Mouse (Mus musculus): ENCODE data around the gene Ndufa8. TPM values are rescaled to one million over a fixed set of nuclear protein-coding genes. Genes with fewer than 3 reads are reported as not detected.

Ndufa8 gene
- total RNA-seq, 4 experiments from 2014 or later: 173 to 188 (median 186) TPM

DNA sequence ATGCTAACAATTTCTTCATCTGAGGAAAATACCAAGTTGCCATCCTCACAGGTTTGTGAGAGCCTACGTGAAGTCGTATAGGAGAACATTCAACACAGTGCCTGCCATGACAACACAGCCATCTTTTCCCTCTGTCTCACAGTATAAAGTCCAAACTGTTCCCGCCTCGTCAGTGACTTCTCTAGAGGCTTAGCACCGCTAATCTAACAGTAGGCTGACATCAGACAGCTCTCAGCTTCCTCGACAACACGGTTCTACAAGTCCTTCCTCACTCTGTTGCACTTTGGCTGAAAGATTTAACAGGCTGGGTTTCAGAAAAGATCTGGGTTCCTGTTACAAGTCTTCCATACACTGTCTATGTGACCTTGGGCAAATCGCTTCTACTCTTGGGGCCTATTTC is 1.0 kb downstream of the Ndufa8 start:
- DNase-seq (ENCODE audit: low spot score in 2 of 2): no peak

DNA sequence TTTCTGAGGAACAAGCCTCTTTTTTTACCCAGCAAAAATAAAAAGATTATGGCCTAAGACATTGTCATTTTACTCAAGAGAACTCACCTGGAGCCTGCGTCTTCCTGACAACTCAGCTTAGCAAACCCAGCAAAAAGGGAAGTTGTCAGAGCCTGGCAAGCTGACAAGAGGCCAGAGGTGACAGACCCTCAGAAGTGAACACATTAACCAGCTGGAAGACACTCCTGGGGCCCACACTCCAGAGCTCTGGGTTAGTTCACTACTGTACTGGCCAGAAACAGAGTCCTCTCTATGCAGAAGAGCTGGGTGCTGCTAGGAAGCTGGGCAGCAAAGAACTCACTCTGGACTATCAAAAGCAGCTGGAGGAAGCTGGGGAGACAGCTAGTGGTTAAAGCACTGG is 8.3 kb downstream of the Ndufa8 start:
- no peak for DNase-seq (ENCODE audit: low spot score in 2 of 2)

DNA sequence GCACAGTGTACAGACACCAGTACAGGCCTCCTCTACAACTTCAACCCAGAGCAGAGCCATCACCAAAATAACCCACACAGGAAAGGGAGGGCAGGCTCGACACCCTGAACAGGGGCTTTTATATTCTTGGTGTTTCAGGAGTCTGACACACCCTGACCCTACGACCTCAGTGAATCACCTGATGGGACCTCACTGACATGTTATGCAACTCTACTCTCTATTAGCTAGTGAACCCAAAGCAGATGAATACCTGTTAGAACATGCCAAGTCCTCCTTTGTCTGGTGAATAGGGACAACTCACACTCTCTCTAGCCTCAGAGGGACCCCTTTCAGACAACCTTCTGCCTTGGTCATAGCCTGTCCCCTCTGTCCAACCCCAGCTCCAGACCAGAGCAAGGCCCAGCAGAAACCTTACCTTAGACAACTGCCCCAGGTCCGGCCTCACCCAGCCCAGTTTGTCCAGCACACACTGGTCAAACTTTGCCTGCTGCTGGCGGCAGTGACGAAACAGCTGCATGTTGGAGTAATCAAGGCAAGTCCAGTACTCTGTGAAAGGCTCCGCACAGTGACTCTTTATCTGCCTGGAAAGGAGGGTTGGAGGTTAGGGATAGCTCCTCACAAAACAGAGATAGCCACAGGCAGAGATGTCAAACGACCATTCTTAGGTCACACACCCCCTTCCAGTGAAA is 9.8 kb downstream of the Ndufa8 start:
- no peak for DNase-seq (ENCODE audit: low spot score in 2 of 2)

DNA sequence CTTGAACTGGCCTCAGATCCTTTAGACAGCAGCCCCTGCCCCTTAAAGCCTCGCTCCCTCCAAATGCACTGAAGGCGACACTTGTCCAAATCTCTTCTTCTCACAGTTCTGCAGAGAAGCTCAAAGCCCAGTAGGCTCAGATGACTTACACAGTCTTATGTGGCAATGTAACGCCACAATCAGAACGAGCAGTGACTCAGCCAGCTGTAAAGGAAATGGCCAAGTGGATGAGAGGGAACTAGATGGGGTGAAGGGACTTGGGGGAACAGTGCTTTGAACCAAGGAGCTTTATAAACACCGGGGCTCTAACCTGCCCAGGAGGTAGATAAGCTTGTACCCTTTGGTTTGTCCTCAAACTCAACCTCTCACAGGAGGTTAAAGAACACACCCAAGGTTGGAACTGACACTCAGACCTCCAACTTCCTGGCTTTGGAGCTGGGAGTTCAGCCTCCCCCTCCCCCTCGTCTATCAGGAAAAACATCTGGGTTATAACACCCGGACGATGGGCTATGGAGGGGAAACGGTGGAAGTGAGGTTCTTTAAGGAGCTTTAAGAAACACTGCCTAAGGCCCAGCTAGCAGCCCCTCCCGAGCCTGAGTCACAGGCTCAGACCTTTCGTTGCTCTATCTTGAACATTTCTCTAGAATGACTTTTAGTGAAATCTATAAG is 13.7 kb downstream of the Ndufa8 start:
- DNase-seq (ENCODE audit: low spot score in 2 of 2): no peak

DNA sequence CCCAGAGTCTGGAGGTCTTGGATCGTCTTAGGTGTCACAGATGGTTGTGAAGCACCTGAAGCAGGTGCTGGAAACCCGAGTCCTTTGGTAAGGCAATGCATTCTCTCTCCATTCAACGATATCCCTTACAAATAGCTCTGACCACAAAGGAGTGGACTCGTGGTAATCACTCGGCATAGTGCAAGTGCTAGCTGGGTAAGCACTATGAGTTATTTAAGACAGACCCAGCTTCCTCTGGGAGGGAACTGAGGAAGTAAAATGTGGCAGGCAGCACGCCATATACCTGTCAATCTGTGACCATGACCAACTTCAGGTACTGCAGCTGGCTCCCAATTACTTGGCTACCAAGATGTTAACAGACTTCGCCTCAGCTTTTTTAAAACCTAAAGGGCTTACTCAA is 14.3 kb downstream of the Ndufa8 start:
- no peak for DNase-seq (ENCODE audit: low spot score in 2 of 2)

DNA sequence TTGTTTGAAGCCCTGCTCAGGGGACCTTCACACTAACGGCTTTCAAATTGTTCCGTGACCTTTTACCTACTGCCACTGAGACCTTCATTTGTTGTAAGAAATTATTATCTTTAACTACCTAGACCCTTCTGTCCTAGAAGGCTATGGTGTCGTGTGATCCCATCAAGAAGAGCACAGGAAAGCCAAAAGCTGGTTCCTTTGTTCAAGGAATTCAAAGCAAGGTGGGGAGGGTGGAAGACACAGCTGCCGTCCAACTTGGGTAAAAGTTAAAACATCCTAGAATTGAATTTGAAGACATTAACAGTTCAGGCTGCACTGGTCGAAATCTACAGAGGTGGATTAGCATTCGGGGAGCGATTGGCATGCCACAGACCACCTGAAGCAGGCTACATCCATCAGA is 15.2 kb downstream of the Ndufa8 start:
- DNase-seq (ENCODE audit: low spot score in 2 of 2): no peak

DNA sequence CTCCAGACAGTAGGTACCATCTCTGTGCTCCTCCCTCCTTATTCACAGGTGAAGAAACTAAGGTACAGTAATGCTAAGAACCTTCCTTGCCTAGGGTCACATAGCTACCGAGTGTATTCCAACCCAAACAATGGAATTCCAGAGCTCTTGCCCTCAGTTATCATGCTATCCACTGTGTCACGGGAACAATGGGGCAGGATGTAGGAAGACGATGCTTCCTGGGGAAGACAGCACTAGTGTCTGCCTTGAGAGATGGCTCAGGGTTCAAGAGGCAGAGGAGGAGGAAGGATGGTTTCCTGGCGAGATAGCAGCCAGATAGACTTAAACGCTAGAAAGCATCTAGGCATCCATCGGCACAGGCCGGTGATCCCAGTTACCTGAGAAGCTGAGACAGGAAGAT is 16.3 kb downstream of the Ndufa8 start:
- DNase-seq (ENCODE audit: low spot score in 2 of 2): no peak

DNA sequence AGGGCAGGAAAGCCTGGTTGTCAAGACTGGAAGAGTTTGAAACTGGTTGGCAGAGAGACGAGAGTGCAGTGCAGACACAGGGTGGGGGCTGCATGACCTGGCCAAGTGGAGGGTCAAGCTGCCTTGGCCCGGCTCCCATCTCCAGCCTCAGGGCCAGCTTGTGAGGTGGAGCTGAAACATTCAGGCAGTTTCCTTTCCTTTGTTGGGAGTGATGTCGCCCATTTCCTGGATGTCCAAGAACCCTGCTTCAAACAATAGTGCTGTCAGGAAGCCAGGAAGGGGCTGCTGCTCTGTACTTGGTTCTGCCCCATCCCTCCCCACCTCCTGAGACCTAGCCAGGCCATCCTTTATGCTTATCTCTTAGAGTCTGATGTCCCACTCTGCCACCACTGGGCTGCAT is 25.9 kb downstream of the Ndufa8 start:
- no peak for DNase-seq (ENCODE audit: low spot score in 2 of 2)

DNA sequence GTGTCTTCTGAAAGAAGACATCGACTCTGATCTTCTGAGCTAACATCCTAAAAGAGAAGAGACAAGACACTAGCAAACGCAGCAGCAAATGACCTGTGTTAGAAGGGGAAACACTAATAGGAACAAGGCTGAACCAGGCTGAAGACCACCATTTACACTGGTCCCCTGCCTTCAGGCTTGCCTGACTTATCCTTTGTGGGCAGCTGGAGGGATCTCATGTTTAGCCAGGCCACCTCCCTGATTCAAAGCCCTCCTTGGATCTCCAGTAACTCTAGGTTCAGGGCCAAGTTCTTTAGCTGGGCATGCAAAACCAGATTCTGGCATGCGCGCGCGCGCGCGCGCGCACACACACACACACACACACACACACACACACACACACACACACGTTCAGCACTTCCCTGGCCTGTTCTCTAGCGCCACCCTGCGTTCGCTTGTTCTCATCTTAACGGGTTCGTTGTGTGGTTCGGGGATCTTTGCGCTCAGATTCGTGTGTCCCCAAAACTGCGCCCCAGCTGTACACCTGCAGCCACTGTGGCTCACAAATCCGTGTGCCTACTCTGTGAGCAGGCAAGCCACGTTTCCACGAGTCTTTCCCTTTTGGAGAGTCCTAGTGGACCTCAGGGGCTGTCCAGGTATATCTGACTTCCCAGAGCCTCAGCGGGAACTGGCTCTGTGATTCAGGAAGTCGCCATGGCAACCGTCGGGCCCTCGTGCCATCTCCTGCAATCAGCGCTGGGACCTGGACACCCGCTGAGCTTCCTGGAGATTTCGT is 27.6 kb downstream of the Ndufa8 start:
- peak; percentile 61 to 69 for DNase-seq (ENCODE audit: low spot score in 2 of 2)

DNA sequence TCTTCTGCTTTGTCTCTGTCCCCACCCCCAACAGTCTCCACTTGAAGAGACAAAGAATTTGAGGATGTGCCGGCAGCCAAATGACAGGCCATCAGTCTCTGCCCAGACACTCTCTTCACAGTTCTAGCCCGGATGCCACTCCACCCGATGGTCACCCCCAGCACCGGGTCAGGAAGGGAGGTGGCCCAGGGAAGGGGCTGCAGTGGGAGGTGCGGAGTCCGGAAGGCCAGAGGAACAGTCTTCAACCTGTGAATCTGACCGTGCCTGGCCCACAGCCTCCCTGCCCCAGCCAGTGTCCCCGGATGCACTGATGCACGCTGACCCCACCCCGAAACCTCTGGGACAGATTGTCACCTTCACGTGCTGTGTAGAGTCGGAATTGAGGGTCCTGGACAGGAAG is 36.2 kb downstream of the Ndufa8 start:
- no peak for DNase-seq (ENCODE audit: low spot score in 2 of 2)

DNA sequence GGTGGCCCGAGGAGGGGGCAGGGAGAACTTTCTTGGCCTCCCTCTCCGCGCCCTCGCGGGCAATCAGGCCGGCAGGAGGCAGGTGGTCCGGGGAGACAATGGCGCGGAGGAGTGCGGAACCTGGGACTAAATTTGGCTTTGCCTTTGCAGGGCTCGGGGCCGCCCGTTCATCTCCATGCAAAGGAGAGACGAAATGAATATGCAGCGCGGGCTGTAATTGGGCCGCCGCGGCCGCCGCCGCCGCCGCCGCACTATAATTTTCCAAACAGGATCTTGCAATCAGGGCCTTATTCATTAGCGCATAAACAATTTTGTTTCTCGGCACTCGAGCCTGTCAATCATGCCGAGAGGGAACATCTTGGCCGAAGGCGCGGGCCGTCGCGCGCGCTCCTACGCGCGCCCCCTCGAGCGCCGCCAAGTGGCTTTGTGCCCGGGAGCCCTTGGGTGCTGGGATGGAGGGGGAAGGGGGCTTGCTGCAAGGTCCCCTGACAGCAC is 37.8 kb downstream of the Ndufa8 start:
- DNase-seq (ENCODE audit: low spot score in 2 of 2): peak in 1 of 2 experiments; percentile 59

DNA sequence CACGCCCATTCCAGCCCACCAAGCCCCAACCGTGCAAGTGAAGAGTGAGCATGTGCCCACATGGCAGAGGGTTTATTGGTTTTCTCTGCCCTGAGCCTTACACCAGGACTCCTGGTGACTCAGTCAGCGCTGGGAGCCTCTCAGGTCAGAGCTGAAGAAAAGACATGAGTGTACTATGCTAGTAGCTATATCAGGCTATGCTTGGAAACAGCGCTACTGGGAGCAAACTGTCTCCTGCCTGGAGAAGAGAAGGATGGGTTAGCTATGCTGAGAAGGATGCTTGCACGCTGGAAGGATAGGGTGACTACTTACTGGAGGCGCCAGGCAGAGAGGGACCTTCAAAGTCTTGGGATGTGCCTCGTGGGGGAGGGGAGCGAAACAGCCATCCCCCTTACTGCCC is 38.6 kb downstream of the Ndufa8 start:
- no peak for DNase-seq (ENCODE audit: low spot score in 2 of 2)

DNA sequence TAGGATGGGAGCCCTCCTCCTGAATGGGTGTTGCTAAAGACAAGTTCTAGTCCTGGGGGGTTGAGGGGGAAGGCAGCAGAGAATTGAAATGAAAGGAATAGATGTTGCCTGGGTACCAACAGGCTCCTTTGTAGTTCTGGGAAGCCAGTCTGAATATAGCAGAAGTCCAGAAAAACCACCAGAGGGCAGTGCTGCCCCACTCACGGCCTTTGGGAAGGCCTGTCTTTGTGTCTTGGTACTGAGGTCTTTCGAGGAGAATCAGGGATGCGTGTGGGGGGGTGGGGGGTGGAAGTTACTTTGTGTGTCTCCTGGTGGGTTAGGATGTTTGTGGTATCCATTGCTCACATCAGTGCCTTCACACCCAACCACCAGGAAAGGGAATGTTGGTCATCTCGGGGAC is 39.8 kb downstream of the Ndufa8 start:
- DNase-seq (ENCODE audit: low spot score in 2 of 2): no peak

DNA sequence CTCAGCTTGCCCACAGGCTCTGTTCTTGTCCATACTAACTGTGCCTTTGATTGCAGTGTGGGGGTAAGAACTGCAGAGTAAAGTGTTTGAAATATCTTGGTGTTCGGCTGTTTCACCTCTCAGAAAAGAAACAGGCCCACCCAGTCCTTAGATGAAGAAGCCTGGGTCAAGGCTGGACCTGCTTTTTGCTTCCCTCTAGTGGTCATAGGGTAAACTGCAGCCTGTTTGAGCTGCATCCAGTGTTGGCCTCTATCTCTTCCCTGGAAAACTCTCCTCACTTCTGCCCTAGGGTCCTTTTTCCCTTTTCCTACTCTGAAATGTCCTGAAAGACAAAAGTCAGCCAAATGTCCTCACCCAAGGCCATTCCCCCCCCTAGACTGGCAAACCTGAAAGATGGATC is 41.1 kb downstream of the Ndufa8 start:
- DNase-seq (ENCODE audit: low spot score in 2 of 2): no peak

DNA sequence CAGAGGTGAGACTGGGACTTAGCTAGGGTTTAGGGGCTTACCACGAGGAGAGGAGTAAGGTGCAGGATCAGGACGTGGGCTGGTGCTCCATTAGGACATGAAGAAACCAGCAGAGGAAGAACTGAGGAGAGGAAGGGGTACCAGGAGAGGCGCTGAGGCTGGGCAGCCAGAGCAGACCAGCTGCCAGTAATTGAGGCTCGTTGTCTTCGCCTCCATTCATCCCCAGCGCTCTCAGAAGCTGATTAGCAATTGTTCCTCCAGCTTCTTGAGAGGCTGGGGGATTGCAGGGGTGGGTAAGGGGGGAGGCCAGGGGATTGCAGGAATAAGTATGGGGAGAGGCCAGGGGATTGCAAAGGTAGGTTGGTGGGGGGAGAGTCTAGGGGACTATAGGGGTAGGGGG is 47.0 kb downstream of the Ndufa8 start:
- no peak for DNase-seq (ENCODE audit: low spot score in 2 of 2)

DNA sequence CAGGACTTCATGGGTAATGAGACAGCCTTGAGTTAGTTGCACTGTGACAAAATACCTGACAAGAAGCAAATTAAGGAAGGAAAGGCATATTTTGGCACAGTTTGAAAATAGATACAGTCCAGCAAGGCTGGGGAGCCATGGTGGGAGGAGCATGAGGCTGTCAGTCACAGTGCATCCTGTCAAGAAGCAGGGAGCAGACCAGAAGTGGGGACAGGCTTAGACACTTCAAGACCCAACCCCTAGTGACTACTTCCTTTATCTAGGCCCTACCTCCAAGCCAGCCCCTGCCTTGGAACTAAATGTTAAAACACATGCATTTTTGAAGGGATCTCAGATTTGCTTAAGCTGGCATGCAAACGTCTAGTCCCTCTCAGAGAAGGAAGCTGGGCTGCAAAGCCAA is 48.8 kb downstream of the Ndufa8 start:
- no peak for DNase-seq (ENCODE audit: low spot score in 2 of 2)

DNA sequence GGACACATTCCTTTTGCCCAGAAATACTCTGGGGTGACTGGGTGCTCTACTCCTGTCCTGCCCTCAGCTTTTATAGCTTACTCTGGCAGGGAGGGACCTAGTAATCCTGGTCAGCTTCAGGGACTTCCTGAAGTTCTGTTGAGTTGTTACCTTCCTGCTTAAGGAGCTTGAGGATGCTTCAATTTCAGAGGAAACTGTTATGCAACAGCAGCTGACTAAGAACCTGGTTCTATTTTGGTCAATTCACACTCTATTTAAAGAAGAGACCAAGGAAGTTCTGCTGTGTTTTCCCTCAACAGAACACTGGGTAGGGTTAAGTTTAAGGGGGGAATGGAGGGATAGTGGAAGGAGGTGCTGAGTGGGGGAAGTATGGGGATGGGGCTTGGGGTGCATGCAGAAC is 50.0 kb downstream of the Ndufa8 start:
- no peak for DNase-seq (ENCODE audit: low spot score in 2 of 2)

DNA sequence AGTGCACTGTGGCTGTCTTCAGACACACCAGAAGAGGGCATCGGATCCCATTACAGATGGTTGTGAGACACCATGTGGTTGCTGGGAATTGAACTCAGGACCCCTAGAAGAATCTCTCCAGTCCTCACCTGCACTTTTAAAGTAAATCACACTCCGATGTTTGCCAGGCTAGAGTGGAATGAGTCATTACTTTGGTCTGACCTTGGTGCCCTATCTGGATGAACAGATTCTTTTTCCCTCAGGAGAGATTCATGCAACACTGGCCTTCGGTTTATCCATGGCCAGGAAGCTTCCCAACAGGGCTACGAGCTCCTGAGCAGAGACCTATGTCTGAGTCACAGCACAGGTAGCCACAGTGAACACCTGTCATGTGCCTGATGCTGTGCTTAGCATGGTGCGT is 50.8 kb downstream of the Ndufa8 start:
- no peak for DNase-seq (ENCODE audit: low spot score in 2 of 2)

DNA sequence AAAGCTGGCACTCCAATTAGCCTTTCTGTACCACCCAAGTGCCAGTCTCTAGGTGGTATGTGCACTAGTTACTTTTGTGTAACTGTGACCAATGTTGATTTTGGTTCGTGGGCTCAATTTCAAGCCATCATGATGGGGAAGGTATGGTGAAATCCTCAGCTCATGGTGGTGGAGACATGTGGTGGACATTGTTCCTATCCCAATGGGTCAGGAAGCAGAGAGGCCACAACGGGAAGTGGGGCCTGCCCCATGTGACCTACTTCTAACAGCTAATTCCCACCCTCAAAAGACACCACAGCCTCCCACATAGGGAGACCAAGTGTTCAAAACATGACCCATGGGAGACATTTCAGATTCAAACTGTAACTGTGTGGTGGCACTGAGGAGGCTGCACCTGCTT is 52.5 kb downstream of the Ndufa8 start:
- no peak for DNase-seq (ENCODE audit: low spot score in 2 of 2)

DNA sequence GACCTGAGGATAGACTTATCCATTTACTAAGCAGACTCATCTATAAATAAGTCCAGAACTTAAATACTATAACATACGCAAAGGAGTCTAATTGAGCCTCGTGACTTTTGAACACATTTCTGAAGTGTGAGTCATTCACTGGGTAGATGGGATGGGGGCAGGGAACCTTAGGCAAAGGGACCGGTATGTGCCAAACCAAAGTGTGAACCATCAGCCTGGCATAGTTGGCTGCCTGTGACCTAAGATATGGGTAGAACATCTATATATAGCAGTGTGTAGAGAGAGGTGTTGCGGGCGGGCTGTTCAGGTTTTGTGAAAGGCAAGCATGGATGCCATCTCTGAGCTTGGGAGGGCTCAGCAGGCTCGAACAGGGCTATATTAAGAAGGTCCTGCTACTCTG is 54.9 kb downstream of the Ndufa8 start:
- DNase-seq (ENCODE audit: low spot score in 2 of 2): no peak

DNA sequence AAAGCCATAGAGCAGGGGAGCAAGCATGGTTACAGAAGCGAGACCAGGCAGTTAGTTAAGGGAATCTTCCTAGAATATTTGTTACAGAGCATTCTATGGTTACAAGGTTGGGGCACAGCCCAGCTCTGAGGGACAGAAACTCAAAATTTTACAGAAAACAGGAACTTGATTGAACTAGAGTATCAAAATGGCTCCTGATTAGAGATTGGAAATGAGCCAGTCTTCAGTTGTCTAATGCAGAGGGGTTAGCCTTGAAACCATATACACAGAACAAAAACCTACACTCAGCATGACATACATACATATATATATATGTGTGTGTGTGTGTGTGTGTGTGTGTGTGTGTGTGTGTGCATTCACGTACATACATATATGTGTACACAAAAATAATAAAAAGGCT is 55.7 kb downstream of the Ndufa8 start:
- DNase-seq (ENCODE audit: low spot score in 2 of 2): no peak

DNA sequence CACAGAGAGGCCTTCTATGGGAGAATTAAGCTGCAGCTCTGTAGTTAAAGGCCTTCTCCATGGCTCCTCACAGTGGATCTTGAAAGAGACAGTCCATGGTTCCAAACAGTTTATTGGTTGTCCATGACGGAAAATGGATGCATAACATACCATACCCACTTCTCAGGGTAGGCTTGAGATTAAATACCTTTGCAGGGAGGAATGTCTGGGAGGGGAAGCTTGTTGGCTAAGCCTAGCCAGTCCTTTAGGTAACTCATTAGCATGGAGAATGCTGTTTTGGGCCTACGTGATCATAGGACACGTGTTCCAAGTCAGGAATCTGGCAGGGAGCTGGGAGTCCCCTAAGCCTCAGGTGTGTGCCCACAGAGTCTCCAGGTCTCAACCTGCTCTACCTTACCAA is 56.9 kb downstream of the Ndufa8 start:
- DNase-seq (ENCODE audit: low spot score in 2 of 2): no peak
